Mouse (Mus musculus) layer of hippocampus, adult 2 months (tissue): Measurements from ENCODE around the gene Prkce. TPM values are rescaled to one million over a fixed set of nuclear protein-coding genes. Genes with fewer than 3 reads are reported as not detected.

ENCODE experiments used
- DNase-seq, 2 experiments: peaks; one replicate each; pipeline ENCODE4 v3.0.0; 2022; ENCODE audit warnings: low spot score in 2 of 2
- H3K27ac ChIP-seq: fragments of 200-600 bp; 2 replicates; pipeline ENCODE4 v1.8.1; 2022
- H3K4me3 ChIP-seq: fragments of 200-600 bp; 2 replicates; pipeline ENCODE4 v1.8.1; 2022; ENCODE audit warnings: mild to moderate bottlenecking
- CTCF ChIP-seq: fragments of 200-600 bp; conservative IDR thresholded peaks from 2 replicates; pipeline ENCODE4 v1.8.1; 2022; ENCODE audit warnings: antibody characterized with exemption, mild to moderate bottlenecking, moderate library complexity
- total RNA-seq, 2 experiments: library from RNA; stranded (reverse); gene quantifications; 2 replicates each; pipeline ENCODE4 v1.2.3; 2021

Prkce gene
- total RNA-seq, 2 experiments from 2014 or later, result 422 to 451 TPM

DNA sequence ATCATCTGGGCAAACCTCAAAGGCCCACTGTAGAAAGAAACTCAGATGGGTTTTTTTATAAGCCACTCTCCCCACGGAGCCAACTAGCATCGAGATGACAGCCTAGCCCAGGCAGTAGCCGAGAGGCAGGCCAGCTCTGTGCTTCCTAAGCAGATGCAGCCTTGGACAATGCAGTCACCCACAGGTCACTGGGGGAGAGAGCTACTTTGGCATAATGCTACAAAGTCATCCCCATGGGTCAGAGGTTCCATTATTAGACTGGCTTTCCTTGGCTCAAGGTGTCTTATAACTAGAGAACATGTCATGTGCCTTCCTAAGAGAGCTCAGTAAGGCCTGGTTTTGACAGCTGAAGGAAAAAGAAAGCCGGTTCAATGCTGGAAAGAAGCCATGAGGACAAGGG, 465.5 kb downstream of the Prkce start:
- Histone ChIP-seq H3K4me3 (no peak overlapping the region), H3K27ac (no peak overlapping the region)
- no peak for DNase-seq
- TF ChIP-seq CTCF, result no peak

- Histone ChIP-seq H3K4me3 (no peak overlapping the region), H3K27ac (no peak overlapping the region)
- no peak for TF ChIP-seq CTCF
- DNase-seq, result no peak
Measured at GRCm38 (mm10) chr17:86637311-86637710, 469.7 kb downstream of the Prkce start.

- no peak for DNase-seq
- TF ChIP-seq CTCF, result peak; percentile 12
- H3K4me3 ChIP-seq, result no peak overlapping the region
Measured at GRCm38 (mm10) chr17:86639279-86639678, 471.7 kb downstream of the Prkce start.

GRCm38 (mm10) chr17:86647226-86647625, 479.6 kb downstream of the Prkce start:
- DNase-seq, result no peak
- no peak for TF ChIP-seq CTCF
- Histone ChIP-seq H3K27ac (no peak overlapping the region), H3K4me3 (no peak overlapping the region)

More at GRCm38 (mm10) chr17:86639279-86639678, 471.7 kb downstream of the Prkce start:
- peak overlapping the region; percentile 25; the same call in 1 of the 2 replicates for H3K27ac ChIP-seq

DNA sequence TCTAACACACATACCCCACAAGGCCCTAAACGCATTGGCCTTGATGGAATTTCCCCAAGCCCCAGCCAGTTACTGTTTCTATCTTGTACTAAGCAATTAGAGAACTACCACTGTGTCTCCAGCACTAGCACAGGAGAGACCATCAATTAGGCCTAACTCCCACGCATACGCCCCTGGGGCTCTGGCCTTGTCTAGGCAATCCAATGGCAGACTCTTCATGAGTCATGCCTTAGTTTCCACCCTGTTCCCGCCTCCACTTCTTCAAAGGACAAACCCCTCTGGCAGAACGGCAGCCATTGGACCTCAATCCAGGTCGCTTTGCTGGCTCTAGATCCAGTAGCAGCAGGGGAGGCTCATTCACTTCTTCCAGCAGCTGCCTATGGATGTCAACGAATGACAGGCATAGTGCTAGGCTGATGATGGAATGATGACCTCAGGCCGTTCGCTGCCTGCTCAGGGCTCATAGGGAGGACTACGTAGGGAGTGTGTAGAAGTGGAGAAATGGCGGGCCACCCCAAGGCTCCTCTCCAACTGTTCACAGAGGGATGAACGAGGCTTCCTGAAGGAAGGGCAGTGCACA, 481.4 kb downstream of the Prkce start:
- TF ChIP-seq CTCF, result no peak
- Histone ChIP-seq H3K27ac (no peak overlapping the region), H3K4me3 (no peak overlapping the region)
- DNase-seq, result no peak

- no peak for TF ChIP-seq CTCF
- Histone ChIP-seq H3K4me3 (no peak overlapping the region), H3K27ac (no peak overlapping the region)
- DNase-seq, result no peak
Measured at GRCm38 (mm10) chr17:86650241-86650640, 482.7 kb downstream of the Prkce start.

- DNase-seq, result no peak
- no peak for TF ChIP-seq CTCF
- peak overlapping the region; percentile 32; the same call in 1 of the 2 replicates for H3K27ac ChIP-seq
- H3K4me3 ChIP-seq, result no peak overlapping the region
Measured at GRCm38 (mm10) chr17:86651091-86651490, 483.5 kb downstream of the Prkce start.

DNA sequence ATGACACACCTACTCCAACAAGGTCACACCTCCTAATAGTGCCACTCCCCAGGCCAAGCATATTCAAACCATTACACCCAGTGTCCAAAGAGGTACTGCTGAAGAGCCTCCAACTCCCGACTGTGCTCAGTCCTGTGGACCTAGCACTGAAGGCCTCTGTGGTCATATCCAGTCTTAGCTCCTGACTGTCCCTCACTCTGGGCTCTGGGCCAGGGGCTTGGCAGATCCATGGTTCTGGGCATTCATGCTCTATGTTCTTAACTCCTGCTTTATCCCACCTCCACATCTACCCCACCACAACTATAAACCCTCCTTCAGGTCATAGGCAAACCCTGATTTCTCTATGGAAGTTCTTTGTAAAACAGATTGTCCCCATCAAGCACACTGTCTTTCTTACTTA, 485.2 kb downstream of the Prkce start:
- H3K4me3 ChIP-seq, result no peak overlapping the region
- no peak for DNase-seq
- TF ChIP-seq CTCF, result no peak
- H3K27ac ChIP-seq, result no peak overlapping the region

DNA sequence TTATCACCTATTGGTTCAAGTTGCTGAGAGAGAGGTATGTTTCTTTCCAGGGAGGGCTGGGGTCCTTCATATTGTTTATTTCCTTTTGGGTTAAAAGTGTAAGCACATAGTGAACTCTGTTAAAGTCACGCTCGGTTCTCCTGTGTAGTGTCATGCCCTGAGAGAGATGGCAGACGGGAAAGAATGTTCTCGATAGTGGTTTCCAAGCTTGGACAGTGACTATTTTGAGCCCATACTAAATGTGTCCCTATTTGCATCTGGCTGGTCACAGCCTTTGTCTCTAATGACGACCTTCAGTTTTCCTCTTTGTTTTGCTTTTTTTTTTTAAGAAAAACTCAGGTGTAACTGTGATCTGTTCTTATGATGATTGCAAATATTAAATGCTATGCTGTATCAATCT, 488.8 kb downstream of the Prkce start:
- Histone ChIP-seq H3K27ac (no peak overlapping the region), H3K4me3 (no peak overlapping the region)
- no peak for TF ChIP-seq CTCF
- DNase-seq, result no peak

DNA sequence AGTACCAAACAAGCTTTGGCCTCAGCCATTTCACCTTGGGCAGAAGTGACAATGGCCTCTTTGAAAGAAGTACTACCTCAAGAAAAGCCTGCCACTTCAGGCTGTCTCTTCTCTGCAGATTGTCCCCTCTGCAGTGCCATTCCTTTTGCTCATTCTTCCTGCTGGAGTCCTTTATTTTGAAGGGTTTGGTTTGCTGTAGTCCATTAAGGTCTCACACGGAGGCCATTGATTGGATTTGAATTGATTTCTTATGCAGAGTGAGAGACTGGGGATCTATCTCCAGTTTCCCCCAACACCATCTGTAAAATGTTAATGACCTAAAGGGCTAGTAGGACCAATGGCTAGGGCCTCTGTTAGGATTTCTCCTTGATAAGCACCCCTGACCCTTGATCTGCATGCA, 494.7 kb downstream of the Prkce start:
- no peak for TF ChIP-seq CTCF
- H3K27ac ChIP-seq, result no peak overlapping the region
- DNase-seq, result no peak
- no peak overlapping the region for H3K4me3 ChIP-seq

DNA sequence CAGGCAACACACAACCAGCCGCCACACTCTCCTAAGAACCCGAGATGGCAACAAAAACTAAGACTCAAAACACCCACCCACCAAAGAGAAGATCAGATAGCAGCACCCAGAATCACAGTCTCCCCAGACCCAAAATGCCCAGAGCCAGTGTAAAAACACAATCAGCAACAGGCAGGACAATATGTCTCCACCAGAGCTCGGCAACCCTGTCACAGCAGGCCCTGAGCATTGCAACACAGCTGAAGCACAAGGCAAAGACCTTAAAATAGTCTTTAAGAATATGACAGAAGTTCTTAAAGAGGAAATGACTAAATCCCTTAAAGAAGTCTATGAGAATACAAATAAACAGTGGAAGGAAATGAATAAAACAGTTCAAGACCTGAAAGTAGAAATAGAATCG, 495.9 kb downstream of the Prkce start:
- Histone ChIP-seq H3K27ac (peak overlapping the region; percentile 4; the same call in 1 of the 2 replicates), H3K4me3 (no peak overlapping the region)
- no peak for TF ChIP-seq CTCF
- peak in 1 of 2 experiments; percentile 5 for DNase-seq

GRCm38 (mm10) chr17:86667836-86668600, 500.4 kb downstream of the Prkce start:
- Histone ChIP-seq H3K27ac (no peak overlapping the region), H3K4me3 (no peak overlapping the region)
- no peak for TF ChIP-seq CTCF
- DNase-seq, result no peak

- TF ChIP-seq CTCF, result no peak
- H3K27ac ChIP-seq, result no peak overlapping the region
- H3K4me3 ChIP-seq, result no peak overlapping the region
- no peak for DNase-seq
Measured at GRCm38 (mm10) chr17:86669641-86670373, 502.2 kb downstream of the Prkce start.
